Mouse (Mus musculus) MEL (cell line): ENCODE data around the gene Isoc2b. TPM values are rescaled to one million over a fixed set of nuclear protein-coding genes. Genes with fewer than 3 reads are reported as not detected.

Experiments used
- DNase-seq: peaks from one replicate; pipeline ENCODE4 v3.0.0; 2011; ENCODE audit warnings: low read depth, low spot score
- H3K27ac ChIP-seq: 2 replicates; pipeline ENCODE4 v1.5.1; 2012; ENCODE audit warnings: low read depth, mild to moderate bottlenecking, control low read depth, low read length, moderate library complexity; ENCODE audit not compliant: control insufficient read depth
- H3K27me3 ChIP-seq, 2 experiments: fragments of 150-350 bp in 1 of 2; sonication (generic) in 1 of 2; 2 replicates each; pipeline ENCODE4 v1.6.1; 2012; ENCODE audit warnings: low read length in 2 of 2, mild to moderate bottlenecking in 2 of 2, improper control_type of control experiment in 1 of 2, moderate library complexity in 1 of 2; ENCODE audit not compliant: insufficient read depth in 2 of 2, control insufficient read depth in 1 of 2
- H3K36me3 ChIP-seq, 2 experiments: 2 replicates each; pipeline ENCODE4 v1.6.1; 2012 to 2014; ENCODE audit warnings: low read length in 2 of 2, improper control_type of control experiment in 1 of 2, inconsistent platforms in 1 of 2, mild to moderate bottlenecking in 1 of 2; ENCODE audit not compliant: insufficient read depth in 2 of 2, control insufficient read depth in 1 of 2
- H3K4me1 ChIP-seq, 2 experiments: fragments of 150-350 bp in 1 of 2; sonication (generic) in 1 of 2; 2 replicates each; pipeline ENCODE4 v1.6.1; 2012; ENCODE audit warnings: low read length in 2 of 2, improper control_type of control experiment in 1 of 2, mild to moderate bottlenecking in 1 of 2; ENCODE audit not compliant: insufficient read depth in 2 of 2, control insufficient read depth in 1 of 2
- H3K4me3 ChIP-seq, 2 experiments: fragments of 150-350 bp in 1 of 2; sonication (generic) in 1 of 2; 2 replicates each; pipeline ENCODE4 v1.5.1; 2012; ENCODE audit warnings: low read depth in 2 of 2, low read length in 2 of 2, mild to moderate bottlenecking in 2 of 2, moderate library complexity in 2 of 2, control low read depth in 1 of 2, improper control_type of control experiment in 1 of 2; ENCODE audit not compliant: control insufficient read depth in 1 of 2, insufficient read depth in 1 of 2
- H3K79me2 ChIP-seq: 2 replicates; pipeline ENCODE4 v1.6.1; 2012; ENCODE audit warnings: mild to moderate bottlenecking, low read length, moderate library complexity; ENCODE audit not compliant: control insufficient read depth, poor library complexity, insufficient read depth
- H3K9ac ChIP-seq: 2 replicates; pipeline ENCODE4 v1.6.1; 2012; ENCODE audit warnings: low read depth, mild to moderate bottlenecking, control low read depth, low read length, moderate library complexity; ENCODE audit not compliant: control insufficient read depth, poor library complexity, severe bottlenecking
- H3K9me3 ChIP-seq: fragments of 150-350 bp; sonication (generic); replicated peaks from 2 replicates; pipeline ENCODE4 v1.6.1; 2012; ENCODE audit warnings: mild to moderate bottlenecking, low read length, improper control_type of control experiment, moderate library complexity; ENCODE audit not compliant: insufficient read depth
- BHLHE40 ChIP-seq: IDR thresholded peaks from 2 replicates; pipeline ENCODE4 v1.6.1; 2012; ENCODE audit warnings: low read depth, mild to moderate bottlenecking, inconsistent platforms, low read length, improper control_type of control experiment, borderline replicate concordance
- CHD1 ChIP-seq: IDR thresholded peaks from 2 replicates; pipeline ENCODE4 v1.6.1; 2012; ENCODE audit warnings: low read depth, mild to moderate bottlenecking, inconsistent platforms, low read length, improper control_type of control experiment
- CTCF ChIP-seq, 3 experiments: IDR thresholded peaks in 2 of 3; conservative IDR thresholded peaks in 1 of 3; 2 replicates each; pipeline ENCODE4 v1.5.1; 2011 to 2012; ENCODE audit warnings: low read length in 3 of 3, low read depth in 2 of 3, mild to moderate bottlenecking in 2 of 3, improper control_type of control experiment in 1 of 3, inconsistent platforms in 1 of 3, mixed read lengths in 1 of 3, moderate library complexity in 1 of 3; ENCODE audit not compliant: control insufficient read depth in 1 of 3, insufficient read depth in 1 of 3, poor library complexity in 1 of 3, severe bottlenecking in 1 of 3
- ELF1 ChIP-seq: IDR thresholded peaks from 2 replicates; pipeline ENCODE4 v1.6.1; 2014; ENCODE audit warnings: low read depth, mild to moderate bottlenecking, inconsistent platforms, low read length, improper control_type of control experiment, moderate library complexity
- ETS1 ChIP-seq: IDR thresholded peaks from 2 replicates; pipeline ENCODE4 v1.6.1; 2012; ENCODE audit warnings: low read depth, mild to moderate bottlenecking, inconsistent platforms, low read length, improper control_type of control experiment, moderate library complexity
- GATA1 ChIP-seq: IDR thresholded peaks from 2 replicates; pipeline ENCODE4 v1.6.1; 2011; ENCODE audit warnings: low read depth, low read length, improper control_type of control experiment
- MAFK ChIP-seq: IDR thresholded peaks from 2 replicates; pipeline ENCODE4 v1.6.1; 2011; ENCODE audit warnings: low read depth, mild to moderate bottlenecking, low read length, improper control_type of control experiment, borderline replicate concordance
- MAZ ChIP-seq: IDR thresholded peaks from 2 replicates; pipeline ENCODE4 v1.6.1; 2012; ENCODE audit warnings: low read depth, mild to moderate bottlenecking, inconsistent platforms, low read length, improper control_type of control experiment
- MEF2A ChIP-seq: IDR thresholded peaks from 2 replicates; pipeline ENCODE4 v1.6.1; 2014; ENCODE audit warnings: low read depth, mild to moderate bottlenecking, inconsistent platforms, low read length, improper control_type of control experiment; ENCODE audit not compliant: poor library complexity, insufficient replicate concordance, severe bottlenecking; ENCODE audit errors: extremely low read depth
- MXI1 ChIP-seq: IDR thresholded peaks from 2 replicates; pipeline ENCODE4 v1.6.1; 2011; ENCODE audit warnings: mild to moderate bottlenecking, low read depth, low read length, improper control_type of control experiment
- MYC ChIP-seq: IDR thresholded peaks from 2 replicates; pipeline ENCODE4 v1.6.1; 2011; ENCODE audit warnings: low read depth, mild to moderate bottlenecking, low read length, improper control_type of control experiment, moderate library complexity
- NRF1 ChIP-seq: IDR thresholded peaks from 2 replicates; pipeline ENCODE4 v1.6.1; 2014; ENCODE audit warnings: low read depth, mild to moderate bottlenecking, inconsistent platforms, low read length, improper control_type of control experiment, moderate library complexity; ENCODE audit not compliant: poor library complexity, insufficient read depth, severe bottlenecking
- POLR2AphosphoS2 ChIP-seq: IDR thresholded peaks from 2 replicates; pipeline ENCODE4 v1.6.1; 2011; ENCODE audit warnings: low read length, improper control_type of control experiment
- RAD21 ChIP-seq: IDR thresholded peaks from 2 replicates; pipeline ENCODE4 v1.6.1; 2011; ENCODE audit warnings: mild to moderate bottlenecking, low read depth, low read length, improper control_type of control experiment
- SIN3A ChIP-seq: IDR thresholded peaks from 2 replicates; pipeline ENCODE4 v1.6.1; 2012; ENCODE audit warnings: low read length, improper control_type of control experiment, inconsistent platforms
- TAL1 ChIP-seq: IDR thresholded peaks from 2 replicates; pipeline ENCODE4 v1.6.1; 2012; ENCODE audit warnings: mild to moderate bottlenecking, inconsistent platforms, low read length, moderate library complexity, mixed read lengths
- ZKSCAN1 ChIP-seq: IDR thresholded peaks from 2 replicates; pipeline ENCODE4 v1.6.1; 2012; ENCODE audit warnings: low read depth, mild to moderate bottlenecking, inconsistent platforms, low read length, improper control_type of control experiment, moderate library complexity
- ZMIZ1 ChIP-seq: IDR thresholded peaks from 2 replicates; pipeline ENCODE4 v1.6.1; 2012; ENCODE audit warnings: low read depth, mild to moderate bottlenecking, inconsistent platforms, low read length, improper control_type of control experiment, moderate library complexity
- ZNF384 ChIP-seq: IDR thresholded peaks from 2 replicates; pipeline ENCODE4 v1.6.1; 2012; ENCODE audit warnings: low read depth, mild to moderate bottlenecking, inconsistent platforms, low read length, improper control_type of control experiment
- polyA plus RNA-seq, 2 experiments: library from polyadenylated mRNA; stranded (reverse) in 1 of 2; unstranded in 1 of 2; fragments of >175 nt in 1 of 2; fragments of >200 nt in 1 of 2; gene quantifications; 2 replicates each; pipeline versions ENCODE4 v1.2.1 to v1.2.4; 2012; ENCODE audit warnings: low replicate concordance in 2 of 2, low read depth in 1 of 2; ENCODE audit not compliant: insufficient read length in 2 of 2, insufficient read depth in 1 of 2, missing spikeins in 1 of 2
- total RNA-seq: library from RNA; depleted of rRNA; stranded (reverse); fragments of 300-350 nt; gene quantifications from 2 replicates; pipeline ENCODE4 v1.2.3, GENCODE M21; 2012

The Isoc2b gene
- total and polyA plus RNA-seq, 3 experiments, result 2.8 to 3.0 TPM; not detected in 1

GRCm38 (mm10) chr7:4843604-4844244 is 26.3 kb downstream of the Isoc2b start:
- no peaks in the 10 kb centered on the region for H3K4me1 ChIP-seq
- no peaks in the 10 kb centered on the region for H3K27me3 ChIP-seq
- DNase-seq, result no peak
- H3K36me3 ChIP-seq, result no peaks in the 10 kb centered on the region
- no peak for TF ChIP-seq CHD1
- no peak for TF ChIP-seq POLR2AphosphoS2
- TF ChIP-seq SIN3A, result no peak
- TF ChIP-seq ELF1, result no peak
- TF ChIP-seq TAL1, result no peak
- no peak for TF ChIP-seq MEF2A
- no peak for TF ChIP-seq ETS1
- no peak for TF ChIP-seq RAD21
- no peak for TF ChIP-seq BHLHE40
- TF ChIP-seq CTCF (IDR thresholded peaks at IDR 0.05 in 2 of 3, conservative IDR thresholded peaks at IDR 0.05 in 1 of 3; ENCODE audit: control insufficient read depth in 1 of 3, insufficient read depth in 1 of 3, low read depth in 2 of 3, low read length in 3 of 3, poor library complexity in 1 of 3, severe bottlenecking in 1 of 3), result no peak
- no peak for TF ChIP-seq ZNF384
- TF ChIP-seq MAFK, result no peak
- TF ChIP-seq MYC, result no peak
- TF ChIP-seq GATA1, result no peak
- no peak for TF ChIP-seq ZKSCAN1
- TF ChIP-seq ZMIZ1, result no peak
- no peak overlapping the region for H3K27ac ChIP-seq
- H3K9ac ChIP-seq, result no peak overlapping the region
- no peak overlapping the region for H3K4me3 ChIP-seq
- H3K79me2 ChIP-seq, result no peaks in the 10 kb centered on the region
- H3K9me3 ChIP-seq, result no peaks in the 10 kb centered on the region

GRCm38 (mm10) chr7:4842634-4843131 is 27.4 kb downstream of the Isoc2b start:
- TF ChIP-seq NRF1 (peak; percentile 64), ETS1 (0 out of 2 replicates have a peak, but pooled peaks have one; percentile 20), MAZ (peak; percentile 47; the same call in 1 of the 2 replicates), MXI1 (0 out of 2 replicates have a peak, but pooled peaks have one; percentile 26), BHLHE40 (no peak)
- TF ChIP-seq, all 39 proteins: peak for 4
- no peaks in the 10 kb centered on the region for H3K27me3 ChIP-seq
- peak overlapping the region; percentile 42 to 53 for H3K4me3 ChIP-seq
- H3K9me3 ChIP-seq, result no peaks in the 10 kb centered on the region
- H3K27ac ChIP-seq, result no peak overlapping the region
- no peaks in the 10 kb centered on the region for H3K4me1 ChIP-seq
- H3K9ac ChIP-seq, result peak overlapping the region; percentile 49
- no peaks in the 10 kb centered on the region for H3K36me3 ChIP-seq
- no peaks in the 10 kb centered on the region for H3K79me2 ChIP-seq
- DNase-seq, result peak; percentile 70
